Mouse (Mus musculus) gastrocnemius, adult 8-10 months (tissue): ENCODE measurements around the gene Nim1k. TPM values are rescaled to one million over a fixed set of nuclear protein-coding genes. Genes with fewer than 3 reads are reported as not detected.
A peak's percentile ranks its signal among the peaks of the same experiment; 100 is the strongest.

Experiments
- DNase-seq, 2 experiments: peaks; one replicate each; pipeline ENCODE4 v3.0.0; 2022; ENCODE audit warnings: low spot score in 2 of 2
- total RNA-seq, 4 experiments: library from RNA; stranded (reverse); gene quantifications; 2 replicates each; pipeline ENCODE4 v1.2.4; 2022

Gene Nim1k
- total RNA-seq, 4 experiments from 2014 or later = 1.2 to 2.2 (median 1.4) TPM

- peak; percentile 97 to 98 for DNase-seq
Measured at GRCm38 (mm10) chr13:119690039-119690728, 65.5 kb downstream of the Nim1k start, which contains the start of gene Hmgcs1. Gene Hmgcs1, plus strand, starts transcription at chr13:119690379.

- DNase-seq = no peak
Measured at GRCm38 (mm10) chr13:119689709-119690038, 66.0 kb downstream of the Nim1k start.

- no peak for DNase-seq
Measured at GRCm38 (mm10) chr13:119684416-119685177, 71.1 kb downstream of the Nim1k start.

- no peak for DNase-seq
Measured at GRCm38 (mm10) chr13:119681161-119681560, 74.5 kb downstream of the Nim1k start.

GRCm38 (mm10) chr13:119679721-119680120 lies 76.0 kb downstream of the Nim1k start:
- no peak for DNase-seq

GRCm38 (mm10) chr13:119678794-119679193 lies 76.9 kb downstream of the Nim1k start:
- no peak for DNase-seq

- DNase-seq = peak in 1 of 2 experiments; percentile 13
Measured at GRCm38 (mm10) chr13:119661420-119661819, 94.3 kb downstream of the Nim1k start.

Other genes starting within 250 kb of the Nim1k start
- under 1 TPM; 0.19 to 0.83 (median 0.48) TPM for gene Ccl28, start 132.1 kb downstream of the Nim1k start, total RNA-seq
- gene Hmgcs1, start 65.5 kb downstream of the Nim1k start, total RNA-seq = 10 to 100 TPM; 23.9 to 27.6 (median 25.4) TPM
- 10 to 100 TPM; 19.8 to 24.7 (median 20.5) TPM for gene Zfp131, start 35.0 kb upstream of the Nim1k start, total RNA-seq
- gene AF067063, start 74.3 kb upstream of the Nim1k start, total RNA-seq = not detected
- not detected for gene D13Ertd608e, start 80.1 kb upstream of the Nim1k start, total RNA-seq
- gene Tcstv1, start 138.9 kb upstream of the Nim1k start, total RNA-seq = not detected
- not detected for gene Gm21761, start 173.4 kb upstream of the Nim1k start, total RNA-seq
- gene B020031M17Rik, start 194.9 kb upstream of the Nim1k start, total RNA-seq = not detected